Mouse (Mus musculus) Patski (cell line): ENCODE measurements at regions not wholly inside any gene's neighbourhood (a gene's known extent, or its start where the extent isn't known, plus 50 kb on each side); places are given as distances from the start of the nearest gene placed in this dataset.

Experiments
- ATAC-seq: fragments of 100-300 bp; one replicate; pipeline ENCODE4 v1.8.0; 2021
- CTCF ChIA-PET: fragments of 350-600 bp; sonication (Branson Sonifier 250); formaldehyde crosslinking; loops from one replicate; lab custom pipeline; 2022; ENCODE audit warnings: inconsistent platforms; lab: Charles Lee
- POLR2A ChIA-PET: fragments of 350-600 bp; sonication (Branson Sonifier 250); formaldehyde crosslinking; loops from one replicate; lab custom pipeline; 2022; ENCODE audit warnings: antibody characterized with exemption, inconsistent platforms; lab: Charles Lee
- DNase-seq: peaks from one replicate; pipeline ENCODE4 v3.0.0-alpha.2; 2011; ENCODE audit warnings: low read depth, low spot score
- H3K27me3 ChIP-seq: fragments of 371-371 bp; one replicate; pipeline ENCODE4 v1.5.1; 2021
- CTCF ChIP-seq: fragments of 100-300 bp; IDR thresholded peaks from one replicate; pipeline ENCODE4 v1.5.1; 2021
- in situ Hi-C: fragments of 300-500 bp; cut with MboI; formaldehyde crosslinking; loops from 3 replicates; pipeline ENCODE4 v1.11.1; 2018; ENCODE audit warnings: low pct_unique_long_range_greater_than_20kb, mixed read lengths

GRCm38 (mm10) chr10:87999617-88000330, 91.1 kb upstream of the Pmch start:
- H3K27me3 ChIP-seq = no peaks in the 10 kb centered on the region
- in situ Hi-C loops = no loop called here
- TF ChIP-seq CTCF = no peak
- ChIA-PET CTCF (interaction anchor here (0.7 to 1.1 kb wide), 2 partner anchors 10 to 26 kb away, joined by 3 read pairs; no protein-coding TSS in a partner anchor), POLR2A (no interaction called here)
- no peak for DNase-seq
- no peak for ATAC-seq

- CTCF ChIA-PET = interaction anchor here (0.8 to 1.3 kb wide), 2 partner anchors 22 to 36 kb away, joined by 3 read pairs; no protein-coding TSS in a partner anchor
- ATAC-seq (peak; percentile 47), DNase-seq (no peak)
- POLR2A ChIA-PET = no interaction called here
- in situ Hi-C loops = no loop called here
- TF ChIP-seq CTCF = no peak
- no peaks in the 10 kb centered on the region for H3K27me3 ChIP-seq
Measured at GRCm38 (mm10) chr10:88008679-88009078, 82.2 kb upstream of the Pmch start.

GRCm38 (mm10) chr10:88010866-88011265, 80.0 kb upstream of the Pmch start:
- H3K27me3 ChIP-seq = no peaks in the 10 kb centered on the region
- no peak for TF ChIP-seq CTCF
- DNase-seq = no peak
- in situ Hi-C loops = no loop called here
- POLR2A ChIA-PET = no interaction called here
- CTCF ChIA-PET = no interaction called here
- ATAC-seq = no peak

- no peaks in the 10 kb centered on the region for H3K27me3 ChIP-seq
- ChIA-PET CTCF (no interaction called here), POLR2A (no interaction called here)
- TF ChIP-seq CTCF = no peak
- ATAC-seq (peak; percentile 21), DNase-seq (no peak)
- in situ Hi-C loops = no loop called here
Measured at GRCm38 (mm10) chr10:88031978-88032377, 58.9 kb upstream of the Pmch start.
